Mouse (Mus musculus): ENCODE measurements around the gene Ndufb11. TPM values are rescaled to one million over a fixed set of nuclear protein-coding genes. Genes with fewer than 3 reads are reported as not detected.

Ndufb11 gene
- total and polyA plus RNA-seq, 3 experiments = 262 to 357 TPM; not detected in 1

- Histone ChIP-seq H3K9ac (ENCODE audit: control insufficient read depth, low read depth, low read length, poor library complexity, severe bottlenecking) (no peak overlapping the region), H3K4me1 (ENCODE audit: control insufficient read depth in 1 of 2, insufficient read depth in 2 of 2, low read length in 2 of 2) (no peaks in the 10 kb centered on the region), H3K4me3 (ENCODE audit: control insufficient read depth in 1 of 2, insufficient read depth in 1 of 2, low read depth in 2 of 2, low read length in 2 of 2) (no peak overlapping the region), H3K27ac (ENCODE audit: control insufficient read depth, low read depth, low read length) (no peak overlapping the region), H3K36me3 (ENCODE audit: control insufficient read depth in 1 of 2, insufficient read depth in 2 of 2, low read length in 2 of 2) (peaks cover 0 to 44% of the 10 kb centered on the region in 2 experiments; a peak in 2 of 4 replicates), H3K79me2 (ENCODE audit: control insufficient read depth, insufficient read depth, low read length, poor library complexity) (peaks cover 1% of the 10 kb centered on the region), H3K27me3 (ENCODE audit: control insufficient read depth in 1 of 2, insufficient read depth in 2 of 2, low read length in 2 of 2) (no peaks in the 10 kb centered on the region), H3K9me3 (replicated peaks; ENCODE audit: insufficient read depth, low read length) (no peaks in the 10 kb centered on the region)
- TF ChIP-seq ELF1 (IDR thresholded peaks at IDR 0.05; ENCODE audit: low read depth, low read length) (no peak), MAFK (IDR thresholded peaks at IDR 0.05; ENCODE audit: borderline replicate concordance, low read depth, low read length) (no peak), SIN3A (IDR thresholded peaks at IDR 0.05; ENCODE audit: low read length) (no peak), POLR2AphosphoS2 (IDR thresholded peaks at IDR 0.05; ENCODE audit: low read length) (no peak), NELFE (IDR thresholded peaks at IDR 0.05; ENCODE audit: low read depth, low read length) (no peak), ZMIZ1 (IDR thresholded peaks at IDR 0.05; ENCODE audit: low read depth, low read length) (no peak), ZKSCAN1 (IDR thresholded peaks at IDR 0.05; ENCODE audit: low read depth, low read length) (no peak), TAL1 (IDR thresholded peaks at IDR 0.05; ENCODE audit: low read length) (no peak), MEF2A (IDR thresholded peaks at IDR 0.05; ENCODE audit: extremely low read depth, insufficient replicate concordance, low read depth, low read length, poor library complexity, severe bottlenecking) (no peak), POLR2AphosphoS5 (IDR thresholded peaks at IDR 0.05; ENCODE audit: borderline replicate concordance, low read depth, low read length) (no peak), EP300 (IDR thresholded peaks at IDR 0.05; ENCODE audit: low read depth in 1 of 2, low read length in 2 of 2) (no peak), E2F4 (IDR thresholded peaks at IDR 0.05; ENCODE audit: borderline replicate concordance, low read depth, low read length) (no peak), CHD2 (IDR thresholded peaks at IDR 0.05; ENCODE audit: low read length) (no peak)
- DNase-seq (ENCODE audit: low read depth, low spot score) = no peak
These were observed 20.7 kb upstream of the Ndufb11 start for GRCm38 (mm10) chrX:20638141-20638540.

GRCm38 (mm10) chrX:20617903-20618399 lies 532 bp upstream of the Ndufb11 start:
- TF ChIP-seq NRF1 (IDR thresholded peaks at IDR 0.05; ENCODE audit: insufficient read depth, low read depth, low read length, poor library complexity, severe bottlenecking) = 0 out of 2 replicates have a peak, but pooled peaks have one; percentile 17
- TF ChIP-seq UBTF (IDR thresholded peaks at IDR 0.05; ENCODE audit: borderline replicate concordance, insufficient read depth, low read depth, low read length) = no peak
- TF ChIP-seq SIN3A (IDR thresholded peaks at IDR 0.05; ENCODE audit: low read length) = peak; percentile 49
- peak; percentile 65; the same call in 1 of the 2 replicates for TF ChIP-seq MYC (IDR thresholded peaks at IDR 0.05; ENCODE audit: low read depth, low read length)
- TF ChIP-seq MXI1 (IDR thresholded peaks at IDR 0.05; ENCODE audit: low read depth, low read length) = peak; percentile 57; the same call in 1 of the 2 replicates
- Histone ChIP-seq H3K9me3 (replicated peaks; ENCODE audit: insufficient read depth, low read length) (no peaks in the 10 kb centered on the region), H3K9ac (ENCODE audit: control insufficient read depth, low read depth, low read length, poor library complexity, severe bottlenecking) (peak overlapping the region; percentile 88), H3K27ac (ENCODE audit: control insufficient read depth, low read depth, low read length) (peak overlapping the region; percentile 98), H3K4me1 (ENCODE audit: control insufficient read depth in 1 of 2, insufficient read depth in 2 of 2, low read length in 2 of 2) (peaks cover 2 to 14% of the 10 kb centered on the region in 2 experiments), H3K79me2 (ENCODE audit: control insufficient read depth, insufficient read depth, low read length, poor library complexity) (peaks cover 57% of the 10 kb centered on the region), H3K36me3 (ENCODE audit: control insufficient read depth in 1 of 2, insufficient read depth in 2 of 2, low read length in 2 of 2) (peaks cover 12 to 26% of the 10 kb centered on the region in 2 experiments), H3K27me3 (ENCODE audit: control insufficient read depth in 1 of 2, insufficient read depth in 2 of 2, low read length in 2 of 2) (no peaks in the 10 kb centered on the region), H3K4me3 (ENCODE audit: control insufficient read depth in 1 of 2, insufficient read depth in 1 of 2, low read depth in 2 of 2, low read length in 2 of 2) (peak overlapping the region; percentile 95 to 96)
- DNase-seq (ENCODE audit: low read depth, low spot score) = no peak
